16 mouse cellular contexts compared by ENCODE assay signal in the genomic region with DNA sequence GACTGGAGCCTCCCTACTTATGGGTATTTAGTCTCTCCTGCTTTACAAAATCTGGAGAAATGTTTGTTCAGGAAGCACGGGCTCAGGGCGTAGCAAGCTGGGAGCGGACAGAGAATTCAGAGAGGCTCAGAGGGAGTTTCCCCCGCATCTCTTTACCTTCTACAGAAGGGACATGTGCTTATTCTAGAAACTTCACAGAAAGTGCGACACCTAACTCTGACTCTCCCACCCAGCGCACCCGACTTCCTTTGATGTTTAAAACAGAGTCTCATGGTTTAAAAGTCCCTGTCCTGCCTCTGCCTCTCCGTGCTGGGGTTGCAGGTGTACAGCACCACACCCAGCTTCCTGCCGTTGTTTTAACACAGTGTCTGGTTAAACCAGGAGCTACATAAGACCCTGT. TPM values are rescaled to one million over a fixed set of nuclear protein-coding genes. Genes with fewer than 3 reads are reported as not detected.
DNase-seq lines count a peak whose midpoint lies in the region; ATAC-seq and TF ChIP-seq lines count a peak whose summit lies in the region.
"Had no signal": no experiment of that assay in that cellular context is flagged by ENCODE, and none has a peak within 500 bp of the region (broad histone marks: within the 10 kb centered on the region; RNA-seq: fewer than 3 reads in every experiment).

No protein-coding gene starts in this region.

- intact Hi-C loops in left cerebral cortex, adult 2 months (cut with DNase I): no loop called here

- TF ChIP-seq POLR2A in ES-Bruce4 (IDR thresholded peaks at IDR 0.05; ENCODE audit: insufficient read depth, low read length): no peak
- TF ChIP-seq POLR2A in small intestine, adult 2 months (IDR thresholded peaks at IDR 0.05; ENCODE audit: low read depth, low read length): no peak

- no peak overlapping the region for H3K4me3 ChIP-seq in midbrain, embryonic 11.5 days (ENCODE audit: low read depth, low read length)
- H3K4me3 ChIP-seq in midbrain, embryonic 15.5 days: no peak overlapping the region
- no peak overlapping the region; the same call in 1 of the 2 replicates for H3K4me3 ChIP-seq in ES-Bruce4 (ENCODE audit: low read depth, low read length)
- no peak overlapping the region for H3K4me3 ChIP-seq in small intestine, adult 2 months (ENCODE audit: low read depth, low read length)
- no peak overlapping the region for H3K4me3 ChIP-seq in intestine, embryonic 15.5 days (replicated peaks)
- H3K4me3 ChIP-seq in left cerebral cortex, adult 2 months: no peak overlapping the region
- H3K4me3 ChIP-seq: heart, adult 2 months; limb, embryonic 13.5 days had no signal

- H3K9me3 ChIP-seq in midbrain, embryonic 11.5 days (ENCODE audit: control insufficient read depth, low read length): no peaks in the 10 kb centered on the region
- no peaks in the 10 kb centered on the region for H3K9me3 ChIP-seq in midbrain, embryonic 15.5 days
- no peaks in the 10 kb centered on the region for H3K9me3 ChIP-seq in ES-Bruce4 (replicated peaks; ENCODE audit: control insufficient read depth, insufficient read depth, low read length, poor library complexity, severe bottlenecking)
- H3K9me3 ChIP-seq in intestine, embryonic 15.5 days: no peaks in the 10 kb centered on the region
- H3K9me3 ChIP-seq: limb, embryonic 13.5 days had no signal

- H3K36me3 ChIP-seq in midbrain, embryonic 11.5 days (ENCODE audit: control insufficient read depth, insufficient read depth, low read length): no peaks in the 10 kb centered on the region
- no peaks in the 10 kb centered on the region for H3K36me3 ChIP-seq in midbrain, embryonic 15.5 days (replicated peaks)
- H3K36me3 ChIP-seq in ES-Bruce4 (ENCODE audit: control insufficient read depth, insufficient read depth, low read length, poor library complexity, severe bottlenecking): no peaks in the 10 kb centered on the region
- H3K36me3 ChIP-seq in small intestine, adult 2 months (ENCODE audit: control insufficient read depth, insufficient read depth, low read length): peaks cover 19% of the 10 kb centered on the region
- no peaks in the 10 kb centered on the region for H3K36me3 ChIP-seq in intestine, embryonic 15.5 days
- H3K36me3 ChIP-seq: limb, embryonic 13.5 days had no signal

- DNase-seq in midbrain, embryonic 11.5 days (ENCODE audit: low spot score, missing footprints): peak; percentile 72
- DNase-seq in thymus, postnatal 25 days: peak; percentile 83
- no peak for DNase-seq in adrenal gland, adult (ENCODE audit: inconsistent age in 2 of 2, low spot score in 1 of 2)
- DNase-seq in left cerebral cortex, adult 2 months (ENCODE audit: extremely low spot score in 1 of 2, low spot score in 2 of 2): no peak
- DNase-seq: cerebellum, adult 9-11 months; heart, adult 2 months; kidney, postnatal 36 days; layer of hippocampus, postnatal 36 days; lung, postnatal 10 days had no signal

- no peak for ATAC-seq in midbrain, embryonic 11.5 days (ENCODE audit: low FRiP score)
- ATAC-seq in midbrain, embryonic 15.5 days (replicated peaks): no peak
- ATAC-seq in intestine, embryonic 15.5 days: no peak
- ATAC-seq: intestine, postnatal 0 days had no signal

- H3K27me3 ChIP-seq in midbrain, embryonic 11.5 days (ENCODE audit: control insufficient read depth, insufficient read depth, low read length): no peaks in the 10 kb centered on the region
- H3K27me3 ChIP-seq in midbrain, embryonic 15.5 days (replicated peaks): no peaks in the 10 kb centered on the region
- no peaks in the 10 kb centered on the region for H3K27me3 ChIP-seq in ES-Bruce4 (ENCODE audit: control insufficient read depth, insufficient read depth, low read length, poor library complexity, severe bottlenecking)
- no peaks in the 10 kb centered on the region for H3K27me3 ChIP-seq in small intestine, adult 2 months (ENCODE audit: control insufficient read depth, insufficient read depth, low read length)
- H3K27me3 ChIP-seq in intestine, embryonic 15.5 days (replicated peaks): no peaks in the 10 kb centered on the region
- H3K27me3 ChIP-seq: limb, embryonic 13.5 days had no signal

- TF ChIP-seq CTCF in ES-Bruce4 (IDR thresholded peaks at IDR 0.05; ENCODE audit: low read depth, low read length): no peak
- TF ChIP-seq CTCF in small intestine, adult 2 months (IDR thresholded peaks at IDR 0.05; ENCODE audit: extremely low read depth, insufficient read length, insufficient replicate concordance, low read depth, low read length): no peak
- no peak for TF ChIP-seq CTCF in left cerebral cortex, adult 2 months (IDR thresholded peaks at IDR 0.05)

- no peak for TF ChIP-seq EP300 in ES-Bruce4 (IDR thresholded peaks at IDR 0.05; ENCODE audit: insufficient read depth, low read depth, low read length)

- WGBS in midbrain, embryonic 11.5 days: 77% methylated on average over 9 of the region's 9 CpGs
- WGBS in midbrain, embryonic 15.5 days: 75% methylated on average over 9 of the region's 9 CpGs
- 51% methylated on average over 9 of the region's 9 CpGs for WGBS in small intestine, adult 2 months
- WGBS in intestine, embryonic 15.5 days: 58% methylated on average over 9 of the region's 9 CpGs

- H3K4me1 ChIP-seq in midbrain, embryonic 11.5 days (ENCODE audit: control insufficient read depth, insufficient read depth, low read length): peaks cover 9% of the 10 kb centered on the region
- peaks cover 1% of the 10 kb centered on the region for H3K4me1 ChIP-seq in midbrain, embryonic 15.5 days
- no peaks in the 10 kb centered on the region for H3K4me1 ChIP-seq in ES-Bruce4 (ENCODE audit: control insufficient read depth, insufficient read depth, low read length)
- H3K4me1 ChIP-seq in small intestine, adult 2 months (ENCODE audit: control insufficient read depth, insufficient read depth, insufficient read length, low read length): peaks cover 1% of the 10 kb centered on the region; the same call in 1 of the 2 replicates
- peaks cover 10% of the 10 kb centered on the region for H3K4me1 ChIP-seq in intestine, embryonic 15.5 days (replicated peaks)

- no peak overlapping the region for H3K27ac ChIP-seq in midbrain, embryonic 11.5 days (ENCODE audit: low read depth, low read length)
- H3K27ac ChIP-seq in midbrain, embryonic 15.5 days: no peak overlapping the region
- H3K27ac ChIP-seq in ES-Bruce4 (ENCODE audit: insufficient read depth, low read length): no peak overlapping the region
- H3K27ac ChIP-seq in small intestine, adult 2 months (ENCODE audit: insufficient read depth, low read depth, low read length): 0 out of 2 replicates have a peak overlapping the region, but pooled peaks have one; percentile 14
- H3K27ac ChIP-seq in intestine, embryonic 15.5 days: no peak overlapping the region
- no peak overlapping the region for H3K27ac ChIP-seq in left cerebral cortex, adult 2 months
- H3K27ac ChIP-seq: heart, adult 2 months; limb, embryonic 13.5 days had no signal

- H3K9ac ChIP-seq in midbrain, embryonic 11.5 days (ENCODE audit: low read length): no peak overlapping the region
- no peak overlapping the region for H3K9ac ChIP-seq in midbrain, embryonic 15.5 days
- peak overlapping the region; percentile 38 for H3K9ac ChIP-seq in ES-Bruce4 (ENCODE audit: low read depth, poor library complexity, severe bottlenecking)
- H3K9ac ChIP-seq in intestine, embryonic 15.5 days: no peak overlapping the region
- H3K9ac ChIP-seq: limb, embryonic 13.5 days had no signal

- no peak overlapping the region for H3K4me2 ChIP-seq in midbrain, embryonic 11.5 days
- H3K4me2 ChIP-seq in midbrain, embryonic 15.5 days: no peak overlapping the region
- H3K4me2 ChIP-seq in intestine, embryonic 15.5 days (replicated peaks): no peak overlapping the region
- H3K4me2 ChIP-seq: limb, embryonic 13.5 days had no signal

RNA-seq across cellular contexts. Expression of gene Supt4a, which starts 16.5 kb away (rescaled TPM):
- polyA plus RNA-seq in midbrain, embryonic 11.5 days (2014; fragmentation: Nextera tagmentation; extraction: Ambion mirVana): 148 and 163 TPM in 2 replicates
- 136 and 137 TPM in 2 replicates for polyA plus RNA-seq in midbrain, embryonic 15.5 days (2015; fragmentation: Nextera tagmentation; extraction: Ambion mirVana)
- 83.6 and 86.3 TPM in 2 replicates for polyA plus RNA-seq in ES-Bruce4 (2011; ENCODE audit: insufficient read depth, insufficient read length, low read depth, missing spikeins)
- 21.5 and 43.3 TPM in 2 replicates for polyA plus RNA-seq in small intestine, adult 2 months (2012; rRNA removed)
- 117 and 121 TPM in 2 replicates for polyA plus RNA-seq in intestine, embryonic 15.5 days (2015; fragmentation: Nextera tagmentation; extraction: Ambion mirVana)
- 10 to 100 TPM; 66.3 to 82.3 TPM for total RNA-seq in left cerebral cortex, adult 2 months (2021)

RNA-seq across cellular contexts. Expression of gene Tspoap1, which starts 39.5 kb away (rescaled TPM):
- 7.0 and 9.0 TPM in 2 replicates for polyA plus RNA-seq in midbrain, embryonic 11.5 days (2014; fragmentation: Nextera tagmentation; extraction: Ambion mirVana)
- polyA plus RNA-seq in midbrain, embryonic 15.5 days (2015; fragmentation: Nextera tagmentation; extraction: Ambion mirVana): 65.8 and 72.5 TPM in 2 replicates
- polyA plus RNA-seq in ES-Bruce4 (2011; ENCODE audit: insufficient read depth, insufficient read length, low read depth, missing spikeins): 3.2 and 5.1 TPM in 2 replicates
- polyA plus RNA-seq in small intestine, adult 2 months (2012; rRNA removed): 0.89 and 1.3 TPM in 2 replicates
- 0.96 and 1.5 TPM in 2 replicates for polyA plus RNA-seq in intestine, embryonic 15.5 days (2015; fragmentation: Nextera tagmentation; extraction: Ambion mirVana)
- 100 to 1,000 TPM; 190 to 202 TPM for total RNA-seq in left cerebral cortex, adult 2 months (2021)
- total RNA-seq: heart, adult 2 months had no signal

RNA-seq across cellular contexts. Expression of gene Rnf43, which starts 58.3 kb away (rescaled TPM):
- 0.61 and 2.0 TPM in 2 replicates for polyA plus RNA-seq in midbrain, embryonic 11.5 days (2014; fragmentation: Nextera tagmentation; extraction: Ambion mirVana)
- polyA plus RNA-seq in midbrain, embryonic 15.5 days (2015; fragmentation: Nextera tagmentation; extraction: Ambion mirVana): 0.83 and 1.2 TPM in 2 replicates
- 2.8 and 4.9 TPM in 2 replicates for polyA plus RNA-seq in ES-Bruce4 (2011; ENCODE audit: insufficient read depth, insufficient read length, low read depth, missing spikeins)
- polyA plus RNA-seq in small intestine, adult 2 months (2012; rRNA removed): 16.3 and 19.6 TPM in 2 replicates
- 14.1 and 14.7 TPM in 2 replicates for polyA plus RNA-seq in intestine, embryonic 15.5 days (2015; fragmentation: Nextera tagmentation; extraction: Ambion mirVana)
- 1 to 10 TPM; 1.7 to 2.8 TPM for total RNA-seq in left cerebral cortex, adult 2 months (2021)
- total RNA-seq: hematopoietic stem cell, adult 5-6 weeks had no signal

Comparison
In these comparisons a context has a peak if more than half of its experiments do, and no peak if none do; other contexts are left out.
1. DNase-seq: peak in midbrain, embryonic 11.5 days (single experiment) and thymus, postnatal 25 days (single experiment); none in adrenal gland, adult (0 of 2) and left cerebral cortex, adult 2 months (0 of 2).